Mouse (Mus musculus) neutrophil, adult 59 days (primary cell): ENCODE measurements around the gene Med4. TPM values are rescaled to one million over a fixed set of nuclear protein-coding genes. Genes with fewer than 3 reads are reported as not detected.

ENCODE experiments used
- total RNA-seq, 2 experiments: library from RNA; stranded (reverse); gene quantifications; 1 replicate in 1 of 2; 2 replicates in 1 of 2; pipeline ENCODE4 v1.2.4; 2023

The Med4 gene
- total RNA-seq, result 10 to 100 TPM; 27.6 to 29.8 TPM

GRCm38 (mm10) chr14:73509765-73510423 is at the start of gene Med4:
Med4 (plus strand) TSS chr14:73510025.

GRCm38 (mm10) chr14:73524766-73525448 is 15.1 kb downstream of the Med4 start, which contains the start of gene Sucla2:
Sucla2 (plus strand) TSS chr14:73525319.

GRCm38 (mm10) chr14:73548051-73548450 is 38.2 kb downstream of the Med4 start, which contains the start of gene Nudt15:
Nudt15 (minus strand) TSS chr14:73548242.

Other genes with a start within 250 kb of the Med4 start
- gene Rb1, start 184.2 kb upstream of the Med4 start, total RNA-seq, result 10 to 100 TPM; 58.1 to 58.8 TPM
- gene Itm2b, start 124.7 kb upstream of the Med4 start, total RNA-seq, result 1,000 to 10,000 TPM; 1,089 to 1,123 TPM
- gene Sucla2, start 15.3 kb downstream of the Med4 start, total RNA-seq, result 10 to 100 TPM; 28.8 to 32.1 TPM
- 1 to 10 TPM; 3.7 to 4.5 TPM for gene Nudt15, start 38.2 kb downstream of the Med4 start, total RNA-seq
- not detected for gene Gm21750, start 151.2 kb downstream of the Med4 start, total RNA-seq